Mouse (Mus musculus) embryonic stem cell, embryonic (primary cell): ENCODE measurements around the gene Zbed3.

Source experiments
- CTCF ChIA-PET, 4 experiments: fragments of 300-600 bp in 2 of 4; fragments of 350-600 bp in 2 of 4; sonication (Branson Sonifier 250); formaldehyde crosslinking; loops; one replicate each; lab custom pipeline; 2022; ENCODE audit warnings: inconsistent platforms in 2 of 4; lab: Charles Lee
- POLR2A ChIA-PET, 4 experiments: fragments of 300-600 bp in 2 of 4; fragments of 350-600 bp in 2 of 4; sonication (Branson Sonifier 250); formaldehyde crosslinking; loops; one replicate each; lab custom pipeline; 2022; ENCODE audit warnings: antibody characterized with exemption in 4 of 4, inconsistent platforms in 1 of 4; lab: Charles Lee

Zbed3 gene

DNA sequence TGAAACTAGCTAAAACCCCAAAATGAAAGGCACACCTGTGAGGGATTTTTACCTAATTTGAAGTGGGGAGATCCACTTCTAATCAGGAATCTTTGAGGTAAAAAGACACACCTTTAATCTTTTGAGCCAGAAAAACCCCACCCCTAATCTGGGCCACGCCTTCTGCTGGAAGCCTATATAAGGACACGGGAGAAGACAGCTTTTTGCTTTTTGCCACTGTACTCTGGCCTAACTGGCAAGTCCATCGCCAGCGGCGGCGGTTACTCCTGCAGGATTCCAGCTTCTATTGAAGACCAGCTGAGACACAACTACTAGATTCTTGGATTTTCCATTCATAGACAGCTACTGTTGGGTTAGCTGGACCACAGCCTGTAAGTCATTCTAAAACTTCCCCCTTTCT is at the start of gene Zbed3:
Gene Zbed3 (plus strand): TSS at position 213 of the 400 bp plus-strand sequence.
- ChIA-PET CTCF (interaction anchor here in 1 of 4 experiments (0.9 kb wide), 1 partner anchor 108 kb away, joined by 3 read pairs; no protein-coding TSS in a partner anchor), POLR2A (interaction anchor here in 1 of 4 experiments (1.0 kb wide), 1 partner anchor 10 kb away, joined by 4 read pairs; no protein-coding TSS in a partner anchor)

DNA sequence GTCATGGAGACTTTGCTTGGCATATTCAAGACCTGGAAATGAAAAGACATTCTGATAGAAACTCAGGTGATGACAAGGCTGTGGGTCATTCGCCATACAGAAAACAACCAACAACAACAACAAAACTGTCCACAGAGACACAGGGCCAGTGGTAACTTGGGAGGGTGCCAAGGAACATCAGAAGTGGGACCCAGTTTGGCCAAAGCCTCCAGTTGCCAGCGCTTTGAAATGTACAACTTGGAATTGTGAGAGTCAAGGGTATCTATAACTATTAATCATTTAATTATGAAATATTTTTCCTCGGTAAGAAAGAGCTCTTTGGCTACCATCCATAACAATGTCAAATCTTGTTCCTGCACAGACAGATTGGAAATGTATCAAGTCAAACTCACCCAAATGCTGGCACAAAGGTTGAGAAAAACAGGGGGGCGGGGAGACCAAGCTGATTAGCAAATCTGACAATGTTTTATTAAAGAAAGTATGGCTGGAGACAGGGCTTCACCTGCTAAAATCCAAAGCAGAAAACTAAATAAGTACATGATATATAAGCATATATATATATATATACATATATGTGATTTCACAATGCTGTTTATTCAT is 44.9 kb upstream of the Zbed3 start:
- POLR2A ChIA-PET: no interaction called here
- CTCF ChIA-PET: no interaction called here

DNA sequence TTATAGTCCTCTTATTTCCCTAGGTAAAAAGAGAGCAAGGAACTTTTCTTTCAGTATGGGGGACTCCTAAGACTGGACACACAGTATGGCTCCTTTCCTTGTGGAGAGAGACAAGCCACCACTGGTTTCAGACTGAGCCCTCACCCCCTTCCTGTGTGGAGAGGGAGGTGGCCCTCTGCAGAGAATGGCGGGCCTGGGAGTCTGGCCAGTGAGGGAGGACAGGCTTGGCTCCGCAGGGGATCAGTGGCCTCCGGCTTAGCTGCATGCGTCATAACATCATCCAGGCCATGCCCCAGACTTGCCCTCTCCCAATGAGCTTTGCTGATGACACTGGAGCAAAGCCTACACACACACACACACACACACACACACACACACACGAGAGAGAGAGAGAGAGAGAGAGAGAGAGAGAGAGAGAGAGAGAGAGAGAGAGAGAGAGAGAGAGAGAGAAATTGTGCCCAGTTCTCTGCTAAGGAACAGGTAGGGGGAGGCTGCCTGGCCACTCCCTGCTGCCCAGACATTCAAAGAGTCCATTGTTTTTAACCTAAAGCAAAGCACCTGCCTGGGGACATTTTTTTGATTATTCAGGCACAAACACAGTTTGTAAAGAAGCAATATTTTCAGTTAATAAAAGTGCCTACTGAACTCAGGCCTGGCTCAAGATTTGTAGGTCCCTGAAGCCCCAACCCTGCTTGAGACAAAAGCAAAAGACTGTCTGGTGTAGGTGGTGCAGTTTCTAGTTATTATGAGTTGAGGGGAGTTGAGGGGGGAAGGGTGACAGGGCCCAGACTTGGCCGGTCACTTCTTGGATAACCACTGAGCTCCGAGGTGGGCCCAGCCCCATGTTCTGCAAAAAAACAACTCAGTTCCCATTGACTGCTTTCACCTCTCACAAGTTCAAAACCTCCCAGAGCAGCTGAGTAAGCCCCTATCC is 41.4 kb upstream of the Zbed3 start:
- POLR2A ChIA-PET: no interaction called here
- CTCF ChIA-PET: interaction anchor here in 1 of 4 experiments (0.7 kb wide), 1 partner anchor 55 kb away, joined by 10 read pairs; no protein-coding TSS in a partner anchor

DNA sequence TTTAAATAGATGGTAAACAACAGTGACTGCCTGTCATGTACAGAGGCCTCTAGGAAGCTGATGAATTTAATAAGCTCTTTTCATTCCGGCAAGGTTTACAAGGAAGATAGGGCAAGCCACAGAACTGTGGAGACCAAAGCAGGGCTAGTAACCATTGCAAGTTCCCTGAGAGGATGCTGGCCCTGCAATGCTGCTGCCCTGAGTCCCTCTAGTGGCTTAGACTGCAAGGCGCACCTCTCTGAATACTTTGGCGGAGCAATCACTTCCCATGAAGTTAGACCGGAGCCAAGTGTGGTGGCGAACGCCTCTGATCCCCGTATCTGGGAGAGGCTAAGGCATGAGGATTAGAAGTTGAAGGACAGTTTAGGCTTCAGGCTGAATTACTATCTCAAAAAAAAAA is 36.4 kb upstream of the Zbed3 start:
- POLR2A ChIA-PET: interaction anchor here in 1 of 4 experiments (1.5 kb wide), 1 partner anchor 66 kb away, joined by 3 read pairs; no protein-coding TSS in a partner anchor
- CTCF ChIA-PET: no interaction called here

GRCm38 (mm10) chr13:95288027-95288426 is 35.4 kb upstream of the Zbed3 start:
- ChIA-PET POLR2A (no interaction called here), CTCF (interaction anchor here in 2 of 4 experiments (0.6 to 1.2 kb wide), 2 partner anchors 88 to 270 kb away, joined by 3 to 4 read pairs; no protein-coding TSS in a partner anchor)

- CTCF ChIA-PET: interaction anchor here in 2 of 4 experiments (0.6 to 1.0 kb wide), 2 partner anchors 179 to 271 kb away, joined by 3 read pairs; no protein-coding TSS in a partner anchor
- POLR2A ChIA-PET: interaction anchor here in 1 of 4 experiments (1.5 kb wide), 1 partner anchor 44 kb away, joined by 3 read pairs; no protein-coding TSS in a partner anchor
Measured at GRCm38 (mm10) chr13:95291983-95292382, 31.4 kb upstream of the Zbed3 start.

DNA sequence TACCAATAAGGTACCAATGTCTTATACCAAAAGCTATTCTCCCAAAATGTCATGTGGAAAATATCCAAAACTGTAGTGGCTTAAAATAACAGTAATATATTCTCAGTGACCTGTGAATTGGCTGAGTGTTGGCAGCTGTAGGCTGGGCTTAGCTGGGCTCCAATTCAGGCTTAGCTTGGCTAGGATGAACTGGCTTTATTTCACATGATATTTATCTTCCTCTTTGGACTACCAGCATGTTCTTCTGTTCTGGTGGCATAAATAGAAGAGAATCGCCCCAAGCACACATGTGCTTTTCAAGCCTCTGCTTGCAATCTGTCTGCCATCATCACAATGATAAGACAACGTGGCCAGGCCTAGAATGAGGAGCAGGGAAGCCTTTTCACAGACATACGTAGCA is 23.5 kb upstream of the Zbed3 start:
- CTCF ChIA-PET: interaction anchor here in 1 of 4 experiments (0.6 kb wide), 1 partner anchor 789 kb away, joined by 3 read pairs; no protein-coding TSS in a partner anchor
- POLR2A ChIA-PET: no interaction called here

- CTCF ChIA-PET: no interaction called here
- POLR2A ChIA-PET: no interaction called here
Measured at GRCm38 (mm10) chr13:95306596-95306995, 16.8 kb upstream of the Zbed3 start.

DNA sequence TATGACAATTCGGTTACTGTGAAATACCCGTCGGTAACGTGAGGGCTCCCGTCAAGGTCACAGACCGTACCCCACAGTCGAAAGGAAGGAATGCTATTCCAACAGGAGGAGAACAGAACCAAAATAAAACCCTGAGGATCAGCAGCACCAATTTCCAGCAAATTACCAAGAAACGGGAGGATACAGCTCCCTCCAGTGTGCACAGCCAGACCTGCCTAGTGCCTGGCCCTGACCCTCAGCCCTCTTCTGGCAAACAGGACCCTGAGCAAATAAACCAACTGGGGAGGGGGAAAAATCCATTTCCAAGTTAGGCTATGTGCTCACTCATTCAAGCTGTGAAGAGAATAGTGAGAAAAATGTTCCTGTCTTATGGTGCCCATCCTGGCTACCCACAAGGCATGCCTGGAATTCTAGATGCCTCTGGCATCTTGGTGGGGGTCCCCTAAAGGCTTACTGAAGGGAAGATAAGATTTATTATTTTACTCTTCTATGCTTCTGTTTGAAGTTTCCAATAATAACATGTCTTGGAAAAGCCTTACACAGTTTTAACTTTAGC is 16.2 kb upstream of the Zbed3 start:
- CTCF ChIA-PET: no interaction called here
- POLR2A ChIA-PET: no interaction called here

DNA sequence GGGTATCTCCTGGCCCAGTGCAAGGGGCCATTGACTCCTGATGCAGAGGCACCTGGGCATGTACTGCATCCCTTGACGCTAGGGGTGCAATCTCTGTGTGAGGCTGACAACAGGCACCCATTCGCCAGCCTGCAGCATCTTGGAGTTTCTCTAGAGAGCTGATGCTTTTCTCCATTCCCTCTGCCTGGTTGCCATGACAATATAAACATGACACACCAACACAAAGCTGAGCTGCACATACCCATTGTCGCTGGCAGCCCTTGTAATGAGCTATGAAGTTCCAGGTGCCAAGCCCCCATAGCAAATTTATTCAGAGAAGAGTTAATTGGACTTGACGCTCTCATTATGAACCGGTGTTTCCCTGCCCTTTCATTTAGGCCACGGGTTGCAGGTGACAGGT is 11.4 kb upstream of the Zbed3 start:
- POLR2A ChIA-PET: no interaction called here
- CTCF ChIA-PET: no interaction called here

- ChIA-PET CTCF (no interaction called here), POLR2A (interaction anchor here in 1 of 4 experiments (0.5 kb wide), 1 partner anchor 20 kb away, joined by 3 read pairs; no protein-coding TSS in a partner anchor)
Measured at GRCm38 (mm10) chr13:95319153-95319552, 4.3 kb upstream of the Zbed3 start.

- CTCF ChIA-PET: no interaction called here
- POLR2A ChIA-PET: interaction anchor here in 1 of 4 experiments (0.7 to 0.9 kb wide), 3 partner anchors 9 to 55 kb away, joined by 3 to 5 read pairs (median 5); partner anchors contain the start of gene Aggf1
Measured at GRCm38 (mm10) chr13:95320451-95320850, 3.0 kb upstream of the Zbed3 start.

- ChIA-PET CTCF (no interaction called here), POLR2A (interaction anchor here in 3 of 4 experiments (0.5 to 7.2 kb wide), 7 partner anchors 9 to 347 kb away, joined by 3 to 54 read pairs (median 7); partner anchors contain the start of genes Aggf1 (in 1 of the 3) and Wdr41 (in 1 of the 3))
Measured at GRCm38 (mm10) chr13:95323950-95324625, 676 bp downstream of the Zbed3 start.

DNA sequence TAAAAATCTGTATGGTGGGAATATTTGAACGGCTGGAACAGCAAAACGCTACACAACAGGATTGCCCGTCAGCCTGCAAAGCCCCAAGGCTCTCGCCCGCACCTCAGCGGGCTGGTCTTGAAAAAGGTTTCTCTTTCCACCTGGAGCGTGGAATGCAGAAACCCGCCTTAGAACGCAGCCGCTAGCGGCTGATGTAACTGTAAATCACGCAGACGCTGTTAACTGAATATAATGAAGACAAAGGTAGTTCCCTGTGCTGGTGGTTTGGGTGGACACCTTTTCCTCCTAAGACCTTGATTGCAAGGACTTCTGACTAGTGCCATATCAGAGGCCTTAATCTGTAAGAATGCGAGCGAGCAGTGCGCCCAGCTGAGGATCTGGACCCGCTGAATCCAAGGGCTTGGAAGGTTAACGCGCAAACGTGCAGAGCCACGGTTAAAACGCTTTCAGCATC is 1.2 kb downstream of the Zbed3 start:
- ChIA-PET POLR2A (interaction anchor here in 3 of 4 experiments (0.5 to 7.2 kb wide), 7 partner anchors 11 to 348 kb away, joined by 3 to 54 read pairs (median 8); partner anchors contain the start of genes Aggf1 (in 1 of the 3) and Wdr41 (in 1 of the 3)), CTCF (no interaction called here)

GRCm38 (mm10) chr13:95325080-95325906 is 1.9 kb downstream of the Zbed3 start:
- POLR2A ChIA-PET: interaction anchor here (0.6 to 7.2 kb wide), 28 partner anchors 8 to 768 kb away, joined by 3 to 54 read pairs (median 4); partner anchors contain the start of genes Aggf1 (in 2 of the 4) and Wdr41 (in 1 of the 4)
- CTCF ChIA-PET: interaction anchor here (0.5 to 2.9 kb wide), 8 partner anchors 11 to 1031 kb away, joined by 3 to 13 read pairs (median 6); partner anchors contain the start of gene Wdr41 (in 1 of the 4)

DNA sequence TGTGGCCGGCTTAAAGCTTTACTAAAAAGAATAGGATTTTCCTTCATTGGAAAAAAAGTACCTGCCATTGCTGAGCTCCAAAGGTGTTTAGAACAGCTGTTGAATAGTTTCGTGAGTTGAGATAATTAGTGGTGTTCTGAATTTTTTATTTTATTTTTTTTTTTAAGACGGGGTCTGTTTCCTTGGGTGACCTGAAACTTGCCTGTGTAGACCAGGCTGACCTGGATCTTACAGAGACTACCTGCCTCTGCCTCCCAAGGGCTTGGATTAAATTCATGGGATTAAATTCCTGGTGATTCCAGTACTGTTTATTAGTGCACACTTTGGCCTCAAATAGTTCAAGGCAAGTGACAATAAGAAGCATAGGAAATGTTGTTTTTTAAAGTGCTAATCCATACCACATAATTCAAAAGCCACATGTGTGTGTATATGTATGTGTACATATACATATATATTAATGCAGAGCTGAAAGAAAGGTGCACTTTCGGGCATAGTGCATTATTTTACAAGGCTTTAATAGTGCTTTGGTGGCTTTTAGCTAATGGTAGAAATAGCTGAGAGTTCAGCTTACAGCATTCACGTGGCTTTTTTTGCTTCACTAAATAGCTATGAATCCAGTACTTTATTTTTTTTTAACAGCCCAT is 2.6 kb downstream of the Zbed3 start:
- CTCF ChIA-PET: interaction anchor here in 3 of 4 experiments (0.5 to 2.9 kb wide), 7 partner anchors 10 to 1032 kb away, joined by 3 to 13 read pairs (median 5); partner anchors contain the start of gene Wdr41 (in 1 of the 3)
- POLR2A ChIA-PET: interaction anchor here (0.6 to 7.2 kb wide), 30 partner anchors 8 to 768 kb away, joined by 3 to 54 read pairs (median 4); partner anchors contain the start of genes Aggf1 (in 2 of the 4), F2r (in 1 of the 4) and Wdr41 (in 1 of the 4)
